Mouse (Mus musculus) myocyte (in vitro differentiated cells): Measurements from ENCODE around the gene Sema6d. TPM values are rescaled to one million over a fixed set of nuclear protein-coding genes. Genes with fewer than 3 reads are reported as not detected.

Experiments used
- H3K27me3 ChIP-seq: one replicate; pipeline ENCODE4 v1.6.1; 2011; ENCODE audit not compliant: control insufficient read depth, insufficient read depth, insufficient read length
- H3K36me3 ChIP-seq: one replicate; pipeline ENCODE4 v1.6.1; 2011; ENCODE audit not compliant: control insufficient read depth, insufficient read depth
- H3K4me2 ChIP-seq: one replicate; pipeline ENCODE4 v1.6.1; 2011; ENCODE audit warnings: low read depth, control low read depth
- H3K4me3 ChIP-seq: one replicate; pipeline ENCODE4 v1.5.1; 2011; ENCODE audit warnings: mild to moderate bottlenecking, control low read depth, moderate library complexity
- H3K79me2 ChIP-seq: one replicate; pipeline ENCODE4 v1.6.1; 2011; ENCODE audit not compliant: control insufficient read depth, insufficient read depth
- H3ac ChIP-seq: one replicate; pipeline ENCODE4 v1.6.1; 2011; ENCODE audit not compliant: control insufficient read depth, insufficient read length
- CEBPB ChIP-seq: IDR thresholded peaks from 2 replicates; pipeline ENCODE4 v1.6.1; 2011; ENCODE audit warnings: mild to moderate bottlenecking, moderate library complexity; ENCODE audit not compliant: poor library complexity, insufficient read depth, severe bottlenecking
- E2F4 ChIP-seq: IDR thresholded peaks from one replicate; pipeline ENCODE4 v1.6.1; 2011; ENCODE audit warnings: mild to moderate bottlenecking, control low read depth, moderate library complexity; ENCODE audit not compliant: insufficient read depth
- MAX ChIP-seq: IDR thresholded peaks from one replicate; pipeline ENCODE4 v1.6.1; 2011; ENCODE audit warnings: low read depth, mild to moderate bottlenecking, control low read depth
- MYOD1 ChIP-seq, 3 experiments: IDR thresholded peaks; one replicate each; pipeline ENCODE4 v1.6.1; 2011; ENCODE audit warnings: control low read depth in 2 of 3, low read depth in 2 of 3, mild to moderate bottlenecking in 2 of 3, moderate library complexity in 1 of 3; ENCODE audit not compliant: insufficient read length in 2 of 3, control insufficient read depth in 1 of 3
- MYOG ChIP-seq, 3 experiments: IDR thresholded peaks; one replicate each; pipeline ENCODE4 v1.6.1; 2011; ENCODE audit warnings: control low read depth in 2 of 3, low read depth in 2 of 3, mild to moderate bottlenecking in 2 of 3; ENCODE audit not compliant: insufficient read length in 2 of 3, control insufficient read depth in 1 of 3, insufficient read depth in 1 of 3
- POLR2A ChIP-seq: IDR thresholded peaks from one replicate; pipeline ENCODE4 v1.6.1; 2011; ENCODE audit warnings: low read depth, mild to moderate bottlenecking, control low read depth, moderate library complexity; ENCODE audit not compliant: insufficient read length
- POLR2AphosphoS2 ChIP-seq: IDR thresholded peaks from one replicate; pipeline ENCODE4 v1.6.1; 2011; ENCODE audit warnings: low read depth, control low read depth; ENCODE audit not compliant: insufficient read length
- REST ChIP-seq: IDR thresholded peaks from one replicate; pipeline ENCODE4 v1.6.1; 2011; ENCODE audit warnings: mild to moderate bottlenecking, control low read depth, moderate library complexity; ENCODE audit not compliant: insufficient read depth, insufficient read length
- SRF ChIP-seq: IDR thresholded peaks from one replicate; pipeline ENCODE4 v1.6.1; 2011; ENCODE audit warnings: low read depth; ENCODE audit not compliant: control insufficient read depth, insufficient read length
- TCF12 ChIP-seq: IDR thresholded peaks from one replicate; pipeline ENCODE4 v1.6.1; 2011; ENCODE audit warnings: mild to moderate bottlenecking, control low read depth; ENCODE audit not compliant: poor library complexity, insufficient read depth, severe bottlenecking
- TCF3 ChIP-seq: IDR thresholded peaks from one replicate; pipeline ENCODE4 v1.6.1; 2011; ENCODE audit warnings: low read depth, control low read depth; ENCODE audit not compliant: insufficient read length
- USF1 ChIP-seq: IDR thresholded peaks from one replicate; pipeline ENCODE4 v1.6.1; 2011; ENCODE audit warnings: low read depth, mild to moderate bottlenecking, control low read depth, moderate library complexity
- polyA plus RNA-seq: library from polyadenylated mRNA; unstranded; fragments of >200 nt; fragmentation: generic; extraction: Trizol; gene quantifications from one replicate; pipeline ENCODE4 v1.2.1, GENCODE M21; 2012; ENCODE audit warnings: missing spikeins

Sema6d gene
- polyA plus RNA-seq, 1 experiment = 0.97 TPM

GRCm38 (mm10) chr2:124385722-124386121 is 296.0 kb downstream of the Sema6d start:
- Histone ChIP-seq H3ac (no peak overlapping the region), H3K4me3 (no peak overlapping the region), H3K27me3 (no peaks in the 10 kb centered on the region), H3K4me2 (no peak overlapping the region), H3K79me2 (no peaks in the 10 kb centered on the region), H3K36me3 (no peaks in the 10 kb centered on the region)
- TF ChIP-seq CEBPB = no peak
- TF ChIP-seq MYOD1 (IDR thresholded peaks at IDR 0.05; ENCODE audit: control insufficient read depth in 1 of 3, insufficient read length in 2 of 3, low read depth in 2 of 3) = no peak
- no peak for TF ChIP-seq MYOG (IDR thresholded peaks at IDR 0.05; ENCODE audit: control insufficient read depth in 1 of 3, insufficient read depth in 1 of 3, insufficient read length in 2 of 3, low read depth in 2 of 3)
- TF ChIP-seq MAX = no peak
- no peak for TF ChIP-seq POLR2A
- no peak for TF ChIP-seq TCF3
- TF ChIP-seq POLR2AphosphoS2 = no peak
- no peak for TF ChIP-seq USF1

- H3K4me2 ChIP-seq = no peak overlapping the region
- no peaks in the 10 kb centered on the region for H3K36me3 ChIP-seq
- no peaks in the 10 kb centered on the region for H3K79me2 ChIP-seq
- H3K27me3 ChIP-seq = no peaks in the 10 kb centered on the region
- TF ChIP-seq E2F4 (no peak), MAX (no peak), MYOG (IDR thresholded peaks at IDR 0.05; ENCODE audit: control insufficient read depth in 1 of 3, insufficient read depth in 1 of 3, insufficient read length in 2 of 3, low read depth in 2 of 3) (no peak), POLR2AphosphoS2 (no peak), TCF3 (no peak), TCF12 (no peak), REST (no peak), CEBPB (no peak), SRF (no peak), MYOD1 (IDR thresholded peaks at IDR 0.05; ENCODE audit: control insufficient read depth in 1 of 3, insufficient read length in 2 of 3, low read depth in 2 of 3) (no peak), USF1 (no peak), POLR2A (no peak)
- no peak overlapping the region for H3K4me3 ChIP-seq
- no peak overlapping the region for H3ac ChIP-seq
These were observed 298.5 kb downstream of the Sema6d start for GRCm38 (mm10) chr2:124388269-124388668.

GRCm38 (mm10) chr2:124396733-124397132 is 307.0 kb downstream of the Sema6d start:
- Histone ChIP-seq H3K4me3 (no peak overlapping the region), H3K27me3 (no peaks in the 10 kb centered on the region), H3K36me3 (no peaks in the 10 kb centered on the region), H3ac (no peak overlapping the region), H3K79me2 (no peaks in the 10 kb centered on the region), H3K4me2 (no peak overlapping the region)
- TF ChIP-seq SRF = no peak
- TF ChIP-seq CEBPB = no peak
- TF ChIP-seq MAX = no peak
- no peak for TF ChIP-seq TCF3
- TF ChIP-seq E2F4 = no peak
- no peak for TF ChIP-seq USF1
- no peak for TF ChIP-seq TCF12
- no peak for TF ChIP-seq MYOG (IDR thresholded peaks at IDR 0.05; ENCODE audit: control insufficient read depth in 1 of 3, insufficient read depth in 1 of 3, insufficient read length in 2 of 3, low read depth in 2 of 3)
- no peak for TF ChIP-seq POLR2A

GRCm38 (mm10) chr2:124397304-124397703 is 307.5 kb downstream of the Sema6d start:
- TF ChIP-seq E2F4 = no peak
- Histone ChIP-seq H3K27me3 (no peaks in the 10 kb centered on the region), H3ac (no peak overlapping the region), H3K36me3 (no peaks in the 10 kb centered on the region), H3K79me2 (no peaks in the 10 kb centered on the region), H3K4me2 (no peak overlapping the region), H3K4me3 (no peak overlapping the region)

- Histone ChIP-seq H3K36me3 (no peaks in the 10 kb centered on the region), H3K4me2 (no peak overlapping the region), H3ac (no peak overlapping the region), H3K4me3 (no peak overlapping the region), H3K27me3 (no peaks in the 10 kb centered on the region), H3K79me2 (no peaks in the 10 kb centered on the region)
- TF ChIP-seq MYOD1 (IDR thresholded peaks at IDR 0.05; ENCODE audit: control insufficient read depth in 1 of 3, insufficient read length in 2 of 3, low read depth in 2 of 3) = no peak
- TF ChIP-seq TCF3 = no peak
- TF ChIP-seq SRF = no peak
- no peak for TF ChIP-seq MAX
- TF ChIP-seq POLR2AphosphoS2 = no peak
- no peak for TF ChIP-seq MYOG (IDR thresholded peaks at IDR 0.05; ENCODE audit: control insufficient read depth in 1 of 3, insufficient read depth in 1 of 3, insufficient read length in 2 of 3, low read depth in 2 of 3)
- TF ChIP-seq REST = no peak
- no peak for TF ChIP-seq TCF12
These were observed 309.8 kb downstream of the Sema6d start for GRCm38 (mm10) chr2:124399611-124400010.
